14 mouse cellular contexts compared by ENCODE assay signal in genomic region chr14:75063936-75064335, GRCm38 (mm10). TPM values are rescaled to one million over a fixed set of nuclear protein-coding genes. Genes with fewer than 3 reads are reported as not detected.
DNase-seq lines count a peak whose midpoint lies in the region.
"Had no signal": no experiment of that assay in that cellular context is flagged by ENCODE, and none has a peak within 500 bp of the region (broad histone marks: within the 10 kb centered on the region; RNA-seq: fewer than 3 reads in every experiment).

No protein-coding gene starts in this region.

- DNase-seq in heart, adult 11 months: peak; percentile 58
- DNase-seq in heart, adult 8-10 months (ENCODE audit: low spot score): no peak
- DNase-seq in right cerebral cortex, adult 2 months (ENCODE audit: low spot score in 2 of 2): peak; percentile 15
- no peak for DNase-seq in right cerebral cortex, postnatal 10 days (ENCODE audit: low spot score in 2 of 2)
- DNase-seq in layer of hippocampus, postnatal 10 days (ENCODE audit: low spot score in 2 of 2): no peak
- DNase-seq: adrenal gland, adult 2 months; adrenal gland, postnatal 10 days; adrenal gland, postnatal 25 days; cerebellum, adult 11-12 months; cerebellum, adult 2 months; cerebellum, adult 9-10 months; cerebellum, postnatal 10 days; cerebellum, postnatal 25 days; forebrain, postnatal 0 days had no signal

RNA-seq across cellular contexts. Expression of gene Rubcnl, which starts 48.1 kb away (rescaled TPM):
- 1 to 10 TPM in 2 of 4 experiments, under 1 TPM in 2; 0.69 to 1.3 (median 0.99) TPM for total RNA-seq in heart, adult 8-10 months (2022)
- total RNA-seq in layer of hippocampus, postnatal 10 days (2021): 1 to 10 TPM; 1.0 to 1.1 TPM

Comparison
In these comparisons a context has a peak if more than half of its experiments do, and no peak if none do; other contexts are left out.
1. DNase-seq: peak in heart, adult 11 months (single experiment) and right cerebral cortex, adult 2 months (2 of 2); none in heart, adult 8-10 months (single experiment), right cerebral cortex, postnatal 10 days (0 of 2) and layer of hippocampus, postnatal 10 days (0 of 2).